Comparison of ENCODE assay signal across 7 mouse cellular contexts in the genomic region with DNA sequence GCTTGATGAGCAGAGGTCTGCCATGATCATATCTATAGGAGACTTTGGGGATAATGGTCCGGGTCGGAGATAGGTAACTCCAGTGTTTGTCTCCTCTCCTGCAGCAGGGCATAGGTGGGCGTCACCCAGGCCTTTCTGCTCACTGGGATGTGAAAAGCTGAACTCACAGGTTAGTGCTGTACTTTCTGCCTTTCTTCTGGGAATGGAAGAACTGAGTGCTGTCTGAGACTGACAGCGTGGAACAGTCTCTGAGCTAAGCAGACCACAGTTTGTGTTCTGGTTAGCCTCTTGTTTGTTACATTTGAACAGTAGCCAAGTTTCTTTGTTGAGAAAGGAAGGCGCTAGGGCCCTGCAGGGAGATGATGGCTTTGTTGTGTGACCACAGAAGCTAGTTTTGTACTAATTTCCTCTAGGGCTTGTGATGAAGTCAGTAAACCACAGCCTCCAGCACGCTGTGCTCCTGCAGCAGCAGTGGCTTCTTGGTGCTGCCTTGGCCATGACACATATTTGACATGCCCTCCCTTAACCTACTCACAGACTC. TPM values are rescaled to one million over a fixed set of nuclear protein-coding genes. Genes with fewer than 3 reads are reported as not detected.
A peak's percentile ranks its signal among the peaks of the same experiment; 100 is the strongest.
DNase-seq lines count a peak whose midpoint lies in the region; ATAC-seq and TF ChIP-seq lines count a peak whose summit lies in the region.

No protein-coding gene starts in this region.

- no peak for TF ChIP-seq CTCF in CH12.LX (conservative IDR thresholded peaks at IDR 0.05 in 1 of 2, IDR thresholded peaks at IDR 0.05 in 1 of 2; ENCODE audit: low read depth in 2 of 2, low read length in 2 of 2)

- H3K4me1 ChIP-seq in CH12.LX (ENCODE audit: control insufficient read depth in 1 of 2, insufficient read depth in 2 of 2) = peaks cover 7 to 47% of the 10 kb centered on the region in 2 experiments
- H3K4me1 ChIP-seq in heart, embryonic 16.5 days (ENCODE audit: control insufficient read depth, insufficient read depth, low read length) = peaks cover 9% of the 10 kb centered on the region
- 0 out of 2 replicates have a peak, but pooled peaks cover 5% of the 10 kb centered on the region for H3K4me1 ChIP-seq in lung, embryonic 16.5 days (replicated peaks; ENCODE audit: control insufficient read depth, insufficient read depth, low read length)

- 54% methylated on average over 6 of the region's 6 CpGs for WGBS in heart, embryonic 16.5 days
- WGBS in lung, embryonic 16.5 days = 56% methylated on average over 6 of the region's 6 CpGs

- TF ChIP-seq EP300 in CH12.LX (IDR thresholded peaks at IDR 0.05; ENCODE audit: low read length) = no peak; the same call in none of the 2 replicates

- dilution Hi-C loops in CH12.LX (cut with MboI; ENCODE audit: extremely low pct_ligation_motif_present, extremely low pct_unique_long_range_greater_than_20kb, low sequenced_read_pairs) = no loop called here

- peaks cover 47% of the 10 kb centered on the region for H3K79me2 ChIP-seq in CH12.LX (replicated peaks; ENCODE audit: control insufficient read depth, extremely low read depth, insufficient read depth, poor library complexity, severe bottlenecking)

- TF ChIP-seq POLR2A in CH12.LX (IDR thresholded peaks at IDR 0.05; ENCODE audit: low read depth, low read length) = peak; percentile 61

- H3K9ac ChIP-seq in CH12.LX (ENCODE audit: insufficient read depth, low read depth) = peak overlapping the region; percentile 64
- H3K9ac ChIP-seq in heart, embryonic 16.5 days (ENCODE audit: low read length) = peak overlapping the region; percentile 38
- H3K9ac ChIP-seq in lung, embryonic 16.5 days (ENCODE audit: low read length) = no peak overlapping the region

- H3K27me3 ChIP-seq in CH12.LX (replicated peaks) = no peaks in the 10 kb centered on the region
- H3K27me3 ChIP-seq in heart, embryonic 16.5 days (ENCODE audit: control insufficient read depth, insufficient read depth, low read length) = no peaks in the 10 kb centered on the region
- no peaks in the 10 kb centered on the region for H3K27me3 ChIP-seq in lung, embryonic 16.5 days (ENCODE audit: control insufficient read depth, insufficient read depth, low read depth, low read length)

- peak overlapping the region; percentile 88 for H3K4me2 ChIP-seq in CH12.LX (ENCODE audit: insufficient read depth, low read depth, poor library complexity, severe bottlenecking)
- peak overlapping the region; percentile 35 for H3K4me2 ChIP-seq in heart, embryonic 16.5 days (ENCODE audit: low read depth, low read length)
- no peak overlapping the region for H3K4me2 ChIP-seq in lung, embryonic 16.5 days (ENCODE audit: low read depth, low read length)

- in situ Hi-C loops in CH12.LX (cut with MboI; ENCODE audit: low pct_ligation_motif_present, low pct_unique_long_range_greater_than_20kb, low sequenced_read_pairs) = no loop called here

- TF ChIP-seq RAD21 in CH12.LX (IDR thresholded peaks at IDR 0.05; ENCODE audit: low read depth, low read length) = no peak; the same call in 1 of the 2 replicates

- peak overlapping the region; percentile 55 to 77 (median 61) for H3K4me3 ChIP-seq in CH12.LX (replicated peaks in 1 of 3; ENCODE audit: low read depth in 2 of 3, low read length in 2 of 3, poor library complexity in 1 of 3)
- H3K4me3 ChIP-seq in heart, embryonic 16.5 days (ENCODE audit: low read length) = peak overlapping the region; percentile 38
- H3K4me3 ChIP-seq in lung, embryonic 16.5 days (ENCODE audit: low read length) = 0 out of 2 replicates have a peak overlapping the region, but pooled peaks have one; percentile 8

- H3K36me3 ChIP-seq in CH12.LX (replicated peaks in 1 of 2; ENCODE audit: control insufficient read depth in 1 of 2, insufficient read depth in 1 of 2, low read length in 1 of 2) = peaks cover 0 to 11% of the 10 kb centered on the region in 2 experiments
- no peaks in the 10 kb centered on the region for H3K36me3 ChIP-seq in heart, embryonic 16.5 days (ENCODE audit: control insufficient read depth, insufficient read depth)
- no peaks in the 10 kb centered on the region for H3K36me3 ChIP-seq in lung, embryonic 16.5 days (ENCODE audit: control insufficient read depth, insufficient read depth, low read length)

- H3K27ac ChIP-seq in CH12.LX (ENCODE audit: insufficient read depth, low read depth) = peak overlapping the region; percentile 99
- peak overlapping the region; percentile 67 for H3K27ac ChIP-seq in heart, embryonic 16.5 days (ENCODE audit: low read length)
- 0 out of 2 replicates have a peak overlapping the region, but pooled peaks have one; percentile 22 for H3K27ac ChIP-seq in lung, embryonic 16.5 days (ENCODE audit: low read length)

- peak; percentile 59 for ATAC-seq in heart, embryonic 16.5 days (replicated peaks; ENCODE audit: extremely low read depth, insufficient read depth, low FRiP score)
- no peak; the same call in 1 of the 2 replicates for ATAC-seq in lung, embryonic 16.5 days (ENCODE audit: low read depth)

- peak; percentile 75 for DNase-seq in B cell, adult 2 months
- DNase-seq in CH12.LX (ENCODE audit: extremely low read depth) = peak; percentile 81
- DNase-seq in thymus, adult 18-20 months = peak; percentile 68 to 84
- no peak for DNase-seq in urinary bladder, postnatal 14 days (ENCODE audit: low spot score)
- no peak for DNase-seq in ovary, postnatal 36 days (ENCODE audit: low spot score)

- no peaks in the 10 kb centered on the region for H3K9me3 ChIP-seq in CH12.LX (replicated peaks; ENCODE audit: low read length)
- H3K9me3 ChIP-seq in heart, embryonic 16.5 days (replicated peaks; ENCODE audit: control insufficient read depth, low read length) = no peaks in the 10 kb centered on the region
- no peaks in the 10 kb centered on the region for H3K9me3 ChIP-seq in lung, embryonic 16.5 days (ENCODE audit: control insufficient read depth, low read length)

TF ChIP-seq in CH12.LX, 34 proteins besides CTCF, POLR2A, EP300 and RAD21:
- no peak for TF ChIP-seq JUN (IDR thresholded peaks at IDR 0.05; ENCODE audit: insufficient read depth, low read depth, low read length)
- TF ChIP-seq PAX5 (IDR thresholded peaks at IDR 0.05; ENCODE audit: low read length) = no peak
- peak; percentile 42; the same call in 1 of the 2 replicates for TF ChIP-seq IRF4 (IDR thresholded peaks at IDR 0.05; ENCODE audit: low read depth, low read length)
- no peak for TF ChIP-seq NRF1 (IDR thresholded peaks at IDR 0.05; ENCODE audit: low read depth, low read length)
- TF ChIP-seq USF1 (IDR thresholded peaks at IDR 0.05; ENCODE audit: low read depth, low read length) = no peak
- TF ChIP-seq ZNF384 (IDR thresholded peaks at IDR 0.05; ENCODE audit: low read depth, low read length) = no peak
- no peak for TF ChIP-seq ZKSCAN1 (IDR thresholded peaks at IDR 0.05; ENCODE audit: borderline replicate concordance, low read depth, low read length)
- TF ChIP-seq CHD2 (IDR thresholded peaks at IDR 0.05; ENCODE audit: low read length) = no peak
- peak; percentile 83 for TF ChIP-seq SIN3A (IDR thresholded peaks at IDR 0.05; ENCODE audit: low read length)
- TF ChIP-seq MYC (IDR thresholded peaks at IDR 0.05; ENCODE audit: low read depth, low read length) = peak; percentile 77
- TF ChIP-seq TCF12 (IDR thresholded peaks at IDR 0.05; ENCODE audit: low read depth, low read length) = peak; percentile 64; the same call in 1 of the 2 replicates
- TF ChIP-seq JUND (conservative IDR thresholded peaks at IDR 0.05; ENCODE audit: low read depth, low read length) = peak; percentile 70
- TF ChIP-seq ETS1 (conservative IDR thresholded peaks at IDR 0.05; ENCODE audit: low read depth, low read length) = peak; percentile 79; the same call in 1 of the 2 replicates
- TF ChIP-seq USF2 (conservative IDR thresholded peaks at IDR 0.05; ENCODE audit: low read depth, low read length) = no peak
- peak; percentile 76; the same call in 1 of the 2 replicates for TF ChIP-seq TBP (conservative IDR thresholded peaks at IDR 0.05; ENCODE audit: low read depth, low read length)
- peak; percentile 68 for TF ChIP-seq MXI1 (IDR thresholded peaks at IDR 0.05; ENCODE audit: low read depth, low read length)

RNA-seq across cellular contexts. Expression of a gene that starts 0.3 kb away (rescaled TPM):
- total RNA-seq in CH12.LX (2012; rRNA removed) = 21.9 and 26.7 TPM in 2 replicates
- total RNA-seq in CH12.LX (2014; rRNA removed) = 46.9 and 49.7 TPM in 2 replicates
- 67.9 and 90.9 TPM in 2 replicates for polyA plus RNA-seq in CH12.LX (2012; ENCODE audit: insufficient read length, low read depth)
- 3.3 and 6.7 TPM in 2 replicates for polyA plus RNA-seq in heart, embryonic 16.5 days (2015; fragmentation: Nextera tagmentation; extraction: Ambion mirVana)
- 1.4 and 3.1 TPM in 2 replicates for polyA plus RNA-seq in lung, embryonic 16.5 days (2015; fragmentation: Nextera tagmentation; extraction: Ambion mirVana)

RNA-seq across cellular contexts. Expression of a gene that starts 27.5 kb away (rescaled TPM):
- total RNA-seq in CH12.LX (2012; rRNA removed) = 12.2 and 19.3 TPM in 2 replicates
- total RNA-seq in CH12.LX (2014; rRNA removed) = 22.4 and 23.0 TPM in 2 replicates
- polyA plus RNA-seq in CH12.LX (2012; ENCODE audit: insufficient read length, low read depth) = 24.8 and 24.9 TPM in 2 replicates
- polyA plus RNA-seq in heart, embryonic 16.5 days (2015; fragmentation: Nextera tagmentation; extraction: Ambion mirVana) = 0.43 TPM in 1 of 2 replicates, not detected in the other
- polyA plus RNA-seq in lung, embryonic 16.5 days (2015; fragmentation: Nextera tagmentation; extraction: Ambion mirVana) = 0.45 TPM in 1 of 2 replicates, not detected in the other

RNA-seq across cellular contexts. Expression of a gene that starts 50.5 kb away (rescaled TPM):
- total RNA-seq in CH12.LX (2012; rRNA removed) (3.1 and 4.3 TPM in 2 replicates), CH12.LX (2014; rRNA removed) (0.91 and 1.6 TPM in 2 replicates)
- polyA plus RNA-seq in CH12.LX (2012; ENCODE audit: insufficient read length, low read depth) = not detected in 2 replicates
- 0.30 and 0.32 TPM in 2 replicates for polyA plus RNA-seq in heart, embryonic 16.5 days (2015; fragmentation: Nextera tagmentation; extraction: Ambion mirVana)
- 0.15 and 0.52 TPM in 2 replicates for polyA plus RNA-seq in lung, embryonic 16.5 days (2015; fragmentation: Nextera tagmentation; extraction: Ambion mirVana)

RNA-seq across cellular contexts. Expression of a gene that starts 50.6 kb away (rescaled TPM):
- total RNA-seq in CH12.LX (2012; rRNA removed) = 19.8 and 20.1 TPM in 2 replicates
- total RNA-seq in CH12.LX (2014; rRNA removed) = 31.6 and 31.9 TPM in 2 replicates
- 22.6 and 23.1 TPM in 2 replicates for polyA plus RNA-seq in CH12.LX (2012; ENCODE audit: insufficient read length, low read depth)
- 16.2 and 17.2 TPM in 2 replicates for polyA plus RNA-seq in heart, embryonic 16.5 days (2015; fragmentation: Nextera tagmentation; extraction: Ambion mirVana)
- polyA plus RNA-seq in lung, embryonic 16.5 days (2015; fragmentation: Nextera tagmentation; extraction: Ambion mirVana) = 21.0 and 21.8 TPM in 2 replicates

RNA-seq across cellular contexts. Expression of a gene that starts 50.7 kb away (rescaled TPM):
- total RNA-seq in CH12.LX (2012; rRNA removed) = 16.7 and 18.5 TPM in 2 replicates
- 9.1 and 10.2 TPM in 2 replicates for total RNA-seq in CH12.LX (2014; rRNA removed)
- polyA plus RNA-seq in CH12.LX (2012; ENCODE audit: insufficient read length, low read depth) = 32.2 and 32.5 TPM in 2 replicates
- polyA plus RNA-seq in heart, embryonic 16.5 days (2015; fragmentation: Nextera tagmentation; extraction: Ambion mirVana) = 17.1 and 18.7 TPM in 2 replicates
- 23.4 and 26.3 TPM in 2 replicates for polyA plus RNA-seq in lung, embryonic 16.5 days (2015; fragmentation: Nextera tagmentation; extraction: Ambion mirVana)

Comparison
In these comparisons a context has a peak if more than half of its experiments do, and no peak if none do; other contexts are left out.
1. DNase-seq: peak in B cell, adult 2 months (2 of 2), CH12.LX (single experiment) and thymus, adult 18-20 months (2 of 2); none in urinary bladder, postnatal 14 days (single experiment) and ovary, postnatal 36 days (single experiment).
2. H3K27ac ChIP-seq: peak in every context shown above with its lines; median percentile 99 in CH12.LX; 67 in heart, embryonic 16.5 days; 22 in lung, embryonic 16.5 days.
3. H3K4me3 ChIP-seq: peak in every context shown above with its lines; median percentile 61 in CH12.LX; 38 in heart, embryonic 16.5 days; 8 in lung, embryonic 16.5 days.
4. RNA of a gene that starts 27.5 kb away (polyA plus RNA-seq): 24.8 to 24.9 TPM in CH12.LX; 0.43 TPM in heart, embryonic 16.5 days and 0.45 TPM in lung, embryonic 16.5 days; every median in the first group is over 10 times any median in the second.